Mouse (Mus musculus) layer of hippocampus, adult 8-10 months (tissue): ENCODE data around the gene Myrfl. TPM values are rescaled to one million over a fixed set of nuclear protein-coding genes. Genes with fewer than 3 reads are reported as not detected.

ENCODE experiments used
- DNase-seq, 2 experiments: peaks; one replicate each; pipeline ENCODE4 v3.0.0; 2022; ENCODE audit warnings: low spot score in 2 of 2
- total RNA-seq, 4 experiments: library from RNA; stranded (reverse); gene quantifications; 2 replicates each; pipeline ENCODE4 v1.2.4; 2022

Gene Myrfl
- total RNA-seq, 4 experiments from 2014 or later: 0.14 to 0.47 TPM; not detected in 2

- no peak for DNase-seq
These were observed 136.2 kb downstream of the Myrfl start for GRCm38 (mm10) chr10:116760561-116760960.

DNA sequence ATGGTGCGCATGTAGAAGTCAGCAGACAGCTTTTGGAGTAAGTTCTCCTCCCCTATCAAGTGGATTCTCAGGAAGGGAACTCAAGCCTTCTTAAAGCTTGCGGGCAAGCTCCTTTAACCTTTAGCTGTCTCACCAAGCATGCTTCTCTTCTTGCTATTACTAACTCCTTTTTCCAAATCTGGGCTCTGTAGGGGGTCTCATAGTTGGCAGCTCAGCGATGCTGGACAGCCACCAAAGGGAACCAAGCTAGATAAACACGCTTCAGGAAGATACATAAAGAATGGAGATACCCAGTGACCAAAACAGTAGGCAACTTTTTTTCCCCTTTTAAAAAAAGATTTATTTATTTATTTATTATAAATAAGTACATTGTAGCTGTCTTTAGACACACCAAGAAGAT, 136.9 kb downstream of the Myrfl start:
- no peak for DNase-seq

DNA sequence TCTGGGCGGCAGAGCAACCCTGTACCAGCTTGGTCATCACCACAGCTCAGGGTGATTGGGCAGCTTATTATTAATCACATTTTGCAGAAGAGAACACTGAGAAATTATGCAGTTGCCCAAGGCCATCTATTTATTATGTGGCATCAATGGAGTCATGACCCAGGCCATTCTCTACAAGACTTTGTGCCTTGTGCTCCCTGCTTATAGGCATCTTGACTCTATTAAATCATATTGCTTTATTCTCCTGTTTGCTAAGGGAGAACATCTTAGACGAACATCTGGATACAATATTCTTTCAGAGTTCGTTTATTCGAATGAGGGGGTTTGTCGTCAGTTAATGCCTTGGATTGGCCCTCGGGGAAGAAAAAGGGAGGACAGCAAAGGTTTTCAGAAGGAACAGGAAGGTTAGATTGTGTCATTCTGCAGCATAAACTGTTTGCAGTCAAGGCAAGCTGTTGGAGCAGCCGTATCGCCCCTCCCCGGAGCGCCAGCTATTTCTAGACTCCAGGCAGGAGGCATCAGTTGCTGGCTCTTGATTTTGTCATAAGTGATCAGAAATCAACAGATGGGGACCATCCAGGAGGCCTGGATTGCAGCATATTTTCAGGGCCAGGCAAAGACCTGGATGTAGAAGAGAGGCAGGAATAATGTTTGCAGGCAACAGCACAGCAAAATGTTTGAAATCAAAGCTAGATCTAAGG, 140.7 kb downstream of the Myrfl start:
- peak; percentile 54 to 65 for DNase-seq

- no peak for DNase-seq
These were observed 141.8 kb downstream of the Myrfl start for GRCm38 (mm10) chr10:116754940-116755339.

GRCm38 (mm10) chr10:116750895-116751294, 145.8 kb downstream of the Myrfl start:
- DNase-seq: no peak

- DNase-seq: no peak
These were observed 146.7 kb downstream of the Myrfl start for GRCm38 (mm10) chr10:116750062-116750461.

GRCm38 (mm10) chr10:116748681-116749080, 148.0 kb downstream of the Myrfl start:
- DNase-seq: no peak

DNA sequence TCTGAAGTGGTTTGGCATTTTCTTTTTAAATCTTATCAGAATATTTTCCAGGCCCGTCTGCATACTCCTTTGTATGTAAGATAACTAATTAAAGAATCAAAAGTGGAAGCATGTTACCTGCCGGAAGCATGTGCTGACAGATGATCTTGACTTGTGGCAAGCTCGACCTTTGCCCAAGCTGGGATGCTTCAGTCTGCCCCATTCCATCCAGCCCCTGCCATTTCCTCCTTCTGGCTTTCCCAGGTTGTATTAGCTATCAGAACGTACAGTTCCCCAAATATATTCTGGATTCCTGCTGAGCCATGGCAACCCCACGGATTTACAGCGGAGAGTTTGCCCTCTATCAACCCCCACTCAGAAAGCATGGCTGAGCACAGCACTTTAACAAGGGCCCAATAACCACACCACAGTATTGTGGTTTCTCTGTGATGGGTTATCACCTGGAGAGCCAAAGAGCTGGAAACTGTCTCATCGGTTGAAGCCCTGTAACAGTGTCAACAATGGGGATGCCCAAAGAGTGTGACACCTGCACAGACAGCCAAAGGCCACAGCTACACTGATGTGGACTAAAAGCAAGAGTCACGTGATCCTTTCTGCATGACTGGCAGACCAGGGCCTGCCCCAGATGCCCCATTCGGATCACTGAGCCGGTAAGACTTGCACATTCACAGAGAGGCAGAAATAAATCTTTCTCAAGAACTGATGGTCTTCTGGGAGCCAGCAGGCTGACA, 150.3 kb downstream of the Myrfl start:
- DNase-seq: no peak

DNA sequence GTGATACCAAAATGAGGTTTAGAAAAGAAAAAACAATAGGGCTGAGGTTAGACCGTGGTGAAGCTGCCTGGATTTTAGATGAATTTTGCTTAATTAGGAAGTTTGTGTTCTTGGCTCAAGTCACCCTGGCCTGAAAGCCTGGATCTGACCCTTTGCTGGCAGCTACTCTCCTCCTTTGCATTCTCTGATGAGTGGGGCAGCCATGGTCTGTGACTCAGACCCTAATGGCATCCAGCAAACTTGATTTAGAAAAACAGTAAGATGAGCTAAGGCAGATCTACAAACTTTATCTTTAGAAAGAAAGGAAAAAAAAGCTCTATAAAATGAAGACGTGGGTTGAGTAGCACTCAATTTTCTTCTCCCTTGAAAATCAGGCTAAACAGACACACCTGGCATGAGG, 154.0 kb downstream of the Myrfl start:
- no peak for DNase-seq

GRCm38 (mm10) chr10:116742189-116742588, 154.5 kb downstream of the Myrfl start:
- no peak for DNase-seq

- DNase-seq: no peak
These were observed 155.4 kb downstream of the Myrfl start for GRCm38 (mm10) chr10:116741343-116741742.

DNA sequence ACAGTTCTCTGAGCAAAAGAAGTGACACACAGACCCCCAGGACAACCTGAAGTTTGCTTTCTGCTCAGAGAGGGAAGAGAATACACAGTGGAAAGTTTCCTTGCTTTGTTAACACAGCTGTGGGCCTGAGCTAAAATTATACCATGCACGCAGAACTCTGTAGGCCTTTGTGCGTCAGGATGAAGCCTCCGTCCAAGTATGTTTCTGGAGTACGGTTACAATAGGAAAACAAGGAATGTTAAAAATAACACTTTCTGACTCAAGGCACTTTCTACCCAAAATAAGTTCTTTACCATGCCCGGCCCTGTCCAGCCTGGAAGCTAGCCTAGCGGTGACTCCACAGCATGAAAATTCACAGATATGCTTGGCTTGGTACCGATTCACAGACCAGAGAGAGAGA, 156.6 kb downstream of the Myrfl start:
- no peak for DNase-seq

GRCm38 (mm10) chr10:116738533-116738932, 158.2 kb downstream of the Myrfl start:
- no peak for DNase-seq

DNA sequence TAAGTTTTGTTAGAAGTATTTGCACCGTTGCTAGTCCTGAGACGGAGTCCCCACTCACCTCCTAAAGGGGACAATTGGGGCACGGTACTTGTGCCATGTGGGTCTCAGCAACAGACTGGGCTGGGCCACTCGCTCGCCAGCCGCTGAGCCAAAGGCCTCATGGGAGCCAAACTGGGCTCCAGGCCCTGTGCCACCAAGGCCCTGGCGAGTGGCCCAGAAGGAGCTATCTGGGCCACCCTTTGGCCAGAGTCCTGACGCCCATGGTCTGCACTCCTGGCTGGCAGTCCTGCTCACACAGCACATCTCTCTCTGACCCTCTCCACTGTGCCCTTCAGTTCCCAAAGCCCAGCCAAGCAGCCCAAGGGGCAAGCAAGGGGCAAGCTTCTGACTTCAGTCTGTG, 161.1 kb downstream of the Myrfl start:
- peak in 1 of 2 experiments; percentile 54 for DNase-seq

- DNase-seq: no peak
These were observed 163.1 kb downstream of the Myrfl start for GRCm38 (mm10) chr10:116733651-116734050.

GRCm38 (mm10) chr10:116730033-116730652, 166.6 kb downstream of the Myrfl start:
- no peak for DNase-seq

GRCm38 (mm10) chr10:116728860-116729259, 167.9 kb downstream of the Myrfl start:
- no peak for DNase-seq

DNA sequence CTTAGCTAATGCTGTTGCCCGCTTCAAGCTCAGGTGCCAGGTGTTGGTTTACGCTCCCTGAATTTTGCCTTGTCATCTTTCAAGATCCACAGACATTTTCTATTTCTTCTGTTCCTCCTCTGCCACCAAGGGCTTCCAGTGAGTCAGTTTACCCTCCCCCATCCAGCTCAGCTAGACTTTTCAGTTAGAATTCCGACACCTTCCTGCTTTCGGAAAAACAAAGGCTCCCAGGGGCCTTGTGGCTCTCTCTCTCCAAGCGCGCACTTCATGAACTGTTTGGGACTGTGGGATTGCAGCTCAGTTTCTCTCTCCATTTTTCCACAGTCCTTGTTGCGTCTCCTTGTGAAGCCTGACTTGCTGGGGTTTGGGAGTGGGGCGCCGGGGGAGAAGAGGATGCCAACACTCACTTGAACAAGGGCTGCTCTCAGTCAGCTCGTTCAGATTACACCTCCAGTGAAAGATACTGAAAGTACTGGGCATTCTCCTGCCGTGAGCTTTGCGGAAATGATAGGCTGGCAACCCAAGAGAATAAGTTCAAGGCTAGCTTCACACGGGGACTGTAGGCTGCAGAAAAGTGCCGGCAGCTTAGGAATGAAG, 168.9 kb downstream of the Myrfl start:
- DNase-seq: no peak
